Mouse (Mus musculus): ENCODE results near the gene Vdr.
A peak's percentile ranks its signal among the peaks of the same experiment; 100 is the strongest.

Gene Vdr

DNA sequence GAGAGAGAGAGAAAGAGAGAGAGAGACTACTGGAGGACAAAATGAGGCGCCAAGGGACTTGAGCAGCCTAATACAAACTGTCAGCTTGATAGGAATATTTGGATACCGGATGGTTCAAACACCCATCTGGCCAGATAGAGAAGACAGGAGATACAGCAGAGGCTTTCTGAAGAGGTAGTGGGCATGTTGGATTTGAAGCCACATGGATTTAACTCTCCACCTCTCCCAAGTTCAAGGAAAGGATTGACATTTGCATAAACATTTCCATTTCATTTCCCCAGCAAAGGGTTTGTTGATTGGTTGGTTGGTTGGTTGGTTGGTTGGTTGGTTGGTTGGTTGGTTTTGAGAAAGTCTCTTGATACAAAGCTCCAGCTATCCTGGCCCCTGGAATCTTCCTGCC is 62.6 kb downstream of the Vdr start:
- no peak for DNase-seq (ENCODE audit: low spot score in 2 of 2)

DNA sequence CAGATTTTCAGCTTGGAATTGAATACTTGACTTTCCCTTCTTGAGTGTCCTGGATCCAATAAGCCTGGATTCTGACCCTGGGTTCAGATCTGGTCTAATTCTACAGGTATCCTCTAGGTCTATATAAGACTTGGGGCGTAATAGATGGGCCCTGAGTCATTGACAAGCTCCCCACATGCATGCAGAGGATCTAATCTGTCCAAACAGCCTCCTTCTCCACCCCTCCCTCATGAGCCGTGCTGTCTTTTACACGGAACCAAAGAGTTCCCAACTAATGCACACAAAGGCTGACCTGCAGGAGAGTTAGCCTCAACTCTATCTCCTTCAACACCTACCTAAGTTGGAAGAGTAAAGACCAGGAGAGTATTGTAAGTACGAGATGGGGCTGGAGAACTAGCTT is 63.1 kb downstream of the Vdr start:
- DNase-seq (ENCODE audit: low spot score in 2 of 2), result no peak

DNA sequence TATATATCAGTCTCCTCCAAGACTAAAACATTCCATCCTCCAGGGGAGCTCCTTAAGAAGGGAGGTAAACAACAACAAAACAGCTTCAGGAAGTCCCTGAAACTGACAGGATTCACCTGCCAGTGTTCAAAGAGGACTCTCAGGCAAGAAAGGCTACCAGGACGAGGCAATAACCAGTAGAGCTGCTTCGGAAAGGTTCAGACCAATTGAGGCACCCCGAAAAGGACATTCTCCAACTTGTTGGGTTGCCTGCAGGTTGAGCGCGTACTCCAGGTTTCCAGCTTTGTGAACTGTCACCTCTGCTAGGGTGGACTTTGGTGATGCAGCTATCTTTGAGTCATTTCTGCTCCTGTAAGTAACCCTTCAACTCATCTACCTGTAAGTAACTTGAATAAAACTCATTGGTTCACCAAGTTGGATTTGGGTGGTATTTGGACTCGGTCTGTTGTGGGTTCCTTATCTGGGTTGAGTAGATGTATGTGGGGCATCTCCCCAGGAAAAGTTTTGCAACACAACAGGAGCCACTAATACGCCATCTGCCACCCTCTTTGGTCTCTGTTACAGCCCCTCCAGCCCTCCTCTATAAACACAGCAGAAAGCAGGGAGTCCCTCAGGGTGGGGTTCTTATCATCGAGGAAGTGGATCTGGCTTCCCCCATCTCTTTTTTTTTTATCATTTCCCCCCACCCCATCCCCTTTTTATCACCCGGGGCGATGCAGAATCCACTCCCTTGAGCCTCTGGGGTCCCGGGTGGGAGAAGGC is 64.1 kb downstream of the Vdr start:
- no peak for DNase-seq (ENCODE audit: low spot score in 2 of 2)

DNA sequence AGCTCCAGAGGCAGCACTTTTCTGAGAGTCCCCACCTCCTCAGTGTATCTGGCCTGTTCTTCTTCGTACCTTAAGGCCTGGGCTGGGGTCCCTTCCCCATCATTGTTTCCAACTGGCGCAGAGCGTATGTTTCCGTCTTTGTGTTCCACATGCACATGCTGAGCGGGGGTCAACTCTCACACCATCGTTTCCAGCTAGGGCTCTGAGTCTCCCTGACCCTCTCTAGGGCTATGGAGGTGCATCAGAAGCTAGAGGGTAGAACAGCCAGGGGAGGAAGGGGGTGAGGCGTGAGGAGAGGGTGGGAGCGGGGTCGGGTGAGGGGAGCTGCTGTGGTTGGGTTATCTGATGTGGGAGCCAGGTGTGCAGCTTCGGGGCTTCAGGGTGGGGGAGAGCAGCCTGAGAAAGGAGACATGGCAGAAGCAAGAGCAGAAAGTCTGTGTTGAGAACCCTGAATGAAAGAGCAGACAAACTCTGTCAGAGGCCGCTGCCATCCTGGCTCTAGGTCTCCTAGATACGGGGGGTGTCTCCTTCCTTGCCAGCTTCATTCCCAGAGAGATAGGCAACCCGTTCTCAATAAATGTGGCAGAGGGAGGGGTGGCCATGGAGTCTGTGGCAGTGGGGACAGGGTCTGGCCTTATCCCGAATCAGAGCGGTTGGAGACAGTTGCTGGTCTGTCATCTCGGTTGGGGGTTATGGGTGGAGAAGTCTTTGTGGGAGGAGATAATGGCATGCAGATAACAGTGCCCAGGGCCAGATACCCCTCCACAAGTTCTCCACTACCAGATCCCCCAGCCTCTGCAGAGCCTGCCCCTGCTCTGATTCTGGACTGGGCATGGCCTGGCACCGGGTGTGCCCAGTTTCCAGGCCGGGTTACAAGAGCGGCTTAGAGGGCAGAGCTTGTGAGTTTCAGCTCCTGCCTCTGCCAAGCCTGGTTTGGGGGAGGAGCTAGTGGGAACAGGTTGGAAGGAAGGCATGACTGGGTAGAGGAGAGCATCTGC is 66.1 kb downstream of the Vdr start, which contains the start of gene Hdac7:
Hdac7 (minus strand) TSS at position 466 of the 998 bp plus-strand sequence.
- DNase-seq (ENCODE audit: low spot score in 2 of 2), result no peak

DNA sequence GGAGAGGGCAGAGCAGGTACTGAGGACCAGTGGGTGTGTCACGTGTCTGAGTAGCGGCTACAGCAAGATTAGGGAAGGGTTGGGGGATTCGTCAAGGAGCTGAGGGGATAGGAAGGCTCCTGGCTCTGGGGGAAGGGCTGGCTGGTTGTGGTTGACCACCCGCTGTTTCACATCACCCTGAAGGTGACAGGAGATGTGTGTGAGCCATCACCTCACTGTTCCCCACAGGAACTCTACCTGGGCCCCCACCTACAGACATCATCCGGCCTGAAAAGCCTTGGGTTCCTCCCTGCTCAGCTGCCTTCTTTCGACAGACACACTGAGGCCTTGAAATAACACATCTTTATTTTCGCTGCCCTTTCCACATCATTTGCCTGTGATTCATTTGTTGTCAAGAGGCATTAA is 67.2 kb downstream of the Vdr start:
- DNase-seq (ENCODE audit: low spot score in 2 of 2), result no peak

DNA sequence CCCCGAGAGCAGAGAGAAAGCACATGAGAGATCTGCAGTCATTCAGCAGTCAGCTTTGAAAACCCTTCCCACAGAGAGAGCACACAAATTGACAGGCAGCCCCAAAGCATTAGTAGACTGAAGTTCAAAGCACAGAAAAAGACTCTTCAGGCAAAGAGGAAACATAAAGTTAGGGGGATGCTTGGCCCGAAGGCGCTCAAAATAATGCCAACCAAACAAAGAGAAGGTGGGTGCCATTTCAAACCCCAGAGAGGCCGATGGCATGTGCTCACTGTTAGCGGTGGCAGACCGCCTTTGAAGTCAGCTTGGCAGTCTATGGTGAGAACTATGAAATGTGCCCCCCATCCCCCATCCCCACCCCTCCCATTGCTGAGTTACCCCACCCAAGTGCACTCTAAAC is 68.4 kb downstream of the Vdr start:
- no peak for DNase-seq (ENCODE audit: low spot score in 2 of 2)

DNA sequence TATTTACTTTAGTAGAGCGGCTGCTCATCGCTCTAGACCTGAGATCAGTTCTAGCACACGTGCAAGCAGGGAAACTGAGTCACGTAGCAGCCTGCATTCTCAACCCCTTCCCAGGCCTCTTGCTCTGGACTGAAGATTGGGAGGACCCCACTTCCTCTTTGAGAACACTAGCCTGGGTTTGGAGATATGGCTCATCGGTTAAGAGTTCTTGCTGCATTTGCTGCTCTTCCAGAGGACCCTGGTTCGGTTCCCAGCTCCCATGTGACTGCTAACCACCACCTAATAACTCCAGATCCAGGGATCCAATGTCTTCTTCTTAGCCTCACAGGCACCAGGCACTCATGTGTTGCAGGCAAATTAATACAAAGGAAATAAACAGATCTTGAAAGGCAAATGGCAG is 69.0 kb downstream of the Vdr start:
- no peak for DNase-seq (ENCODE audit: low spot score in 2 of 2)

DNA sequence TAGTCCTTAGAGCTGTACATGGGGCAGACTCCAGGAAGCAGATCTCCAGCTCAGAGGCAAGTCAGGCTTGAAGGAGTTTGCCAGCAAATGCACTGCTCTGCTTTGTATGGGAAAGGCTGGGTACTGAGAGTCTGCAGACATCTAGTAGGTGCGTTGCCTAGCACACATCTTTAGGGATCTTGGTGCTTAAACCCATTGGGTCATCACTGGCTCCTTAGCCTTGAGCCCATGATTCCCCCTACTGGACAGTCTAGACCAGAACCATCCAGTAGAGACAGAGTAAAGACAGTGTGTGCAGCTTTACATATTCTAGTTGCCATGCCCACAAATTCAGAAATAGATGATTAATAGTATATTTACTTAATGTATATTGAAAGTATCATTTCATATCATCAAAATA is 69.6 kb downstream of the Vdr start:
- DNase-seq (ENCODE audit: low spot score in 2 of 2), result no peak

DNA sequence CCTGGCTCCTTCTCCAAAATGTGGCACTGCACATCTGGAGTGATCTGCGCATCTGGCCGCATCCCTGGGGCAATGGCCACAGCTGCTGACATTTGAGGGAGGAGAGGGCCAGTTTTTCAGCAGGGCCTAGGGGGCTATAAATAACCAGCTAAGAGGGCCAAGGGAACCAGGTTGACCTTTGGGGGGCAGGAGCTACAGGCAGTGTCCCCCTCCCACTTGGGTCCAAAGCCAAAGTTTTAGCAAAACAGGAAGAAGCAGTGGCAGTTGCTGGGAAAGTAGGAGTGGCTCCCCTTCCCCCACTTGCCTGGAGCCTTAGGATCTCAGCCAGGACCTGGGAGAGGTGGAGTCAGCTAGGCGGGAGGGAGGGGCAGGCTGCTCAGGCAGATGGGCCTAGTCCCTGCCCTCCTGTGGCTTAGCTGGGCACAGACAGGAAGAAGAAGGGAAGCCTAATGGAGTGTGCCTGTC is 70.4 kb downstream of the Vdr start:
- DNase-seq (ENCODE audit: low spot score in 2 of 2), result no peak

DNA sequence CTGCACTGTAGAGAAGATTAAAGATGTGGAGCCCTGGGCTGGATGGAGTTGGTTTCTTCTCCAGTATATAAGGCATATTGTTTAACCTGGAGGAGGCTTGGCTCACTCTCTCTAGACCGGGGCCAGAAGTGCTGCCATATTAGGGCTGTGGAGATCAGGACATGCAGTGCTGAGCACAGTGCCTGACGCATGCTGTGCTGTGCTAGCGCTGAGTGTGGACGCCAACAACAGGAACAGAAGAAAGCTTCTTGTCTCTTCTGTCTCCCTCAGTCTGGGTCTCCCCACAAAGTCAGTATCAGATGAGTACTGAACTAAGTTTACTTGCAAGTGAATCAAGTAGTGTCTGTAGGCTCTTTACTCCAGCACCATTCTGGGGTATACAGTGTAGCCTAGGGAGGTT is 71.0 kb downstream of the Vdr start:
- no peak for DNase-seq (ENCODE audit: low spot score in 2 of 2)

DNA sequence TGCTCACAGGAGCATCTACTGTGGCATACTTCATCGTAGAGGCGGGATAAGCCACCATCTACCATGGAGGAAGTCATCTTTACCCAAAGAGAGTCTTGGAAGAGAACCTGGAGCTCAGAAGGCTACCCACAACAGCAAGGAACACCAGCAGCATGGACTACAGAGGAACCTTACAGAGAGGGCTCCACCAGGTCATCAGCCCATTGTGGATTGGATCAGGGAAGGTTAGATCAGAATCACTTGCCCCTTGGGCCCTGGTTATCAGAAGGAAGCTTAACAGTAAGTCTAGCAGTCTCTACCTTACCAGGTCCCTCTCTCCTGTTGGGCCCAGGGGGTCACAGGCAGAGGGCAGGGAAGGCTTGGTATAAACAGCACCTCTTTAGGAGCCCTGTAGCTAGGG is 71.4 kb downstream of the Vdr start:
- DNase-seq (ENCODE audit: low spot score in 2 of 2), result no peak

DNA sequence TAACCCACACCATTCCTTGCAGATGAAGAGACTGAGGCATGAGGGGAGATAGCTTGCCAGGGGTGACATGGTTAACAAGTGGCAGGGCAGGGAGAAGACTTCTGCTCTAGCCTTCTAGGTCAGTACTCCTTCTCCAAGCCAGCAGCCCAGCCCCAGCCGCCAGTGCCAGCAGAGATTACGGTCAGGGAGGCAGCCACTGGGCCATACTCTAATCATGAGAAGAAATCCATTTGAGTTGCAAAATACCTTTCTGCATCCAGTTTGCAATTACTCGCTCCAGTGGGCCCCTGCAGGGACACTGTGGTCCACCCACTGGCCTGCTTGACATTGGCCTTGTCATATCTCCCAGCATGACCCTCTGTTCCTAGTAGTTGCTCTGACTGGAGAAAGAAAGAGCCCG is 72.0 kb downstream of the Vdr start:
- DNase-seq (ENCODE audit: low spot score in 2 of 2), result no peak

DNA sequence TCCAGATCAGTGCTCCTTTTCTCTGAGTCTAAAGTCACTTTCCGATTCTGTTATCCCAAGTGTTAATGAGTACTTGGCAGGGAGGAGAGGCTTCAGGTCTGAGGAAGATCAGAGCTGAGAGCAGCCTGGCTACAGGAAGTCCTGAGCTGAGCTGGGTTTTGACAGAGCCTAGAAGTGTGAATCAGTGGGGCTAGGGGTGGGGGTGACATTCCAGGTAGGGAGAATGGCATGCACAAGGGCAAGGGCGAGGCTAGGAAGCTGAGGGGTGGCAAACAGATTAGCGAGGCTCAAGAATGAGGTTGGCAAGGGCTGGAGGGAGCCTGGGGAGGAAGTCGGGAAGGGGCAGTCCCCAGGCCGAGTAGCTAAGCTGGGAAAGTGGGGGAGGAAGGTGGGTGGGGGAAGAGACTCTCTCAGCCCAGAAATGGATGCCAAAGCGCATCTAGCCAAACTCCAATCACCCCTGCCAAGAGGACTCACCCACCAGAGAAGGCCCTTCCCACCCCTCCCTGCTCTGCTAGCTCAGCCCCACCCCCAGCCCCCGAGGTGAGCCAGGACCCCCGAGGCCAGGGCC is 72.9 kb downstream of the Vdr start:
- DNase-seq (ENCODE audit: low spot score in 2 of 2), result no peak

DNA sequence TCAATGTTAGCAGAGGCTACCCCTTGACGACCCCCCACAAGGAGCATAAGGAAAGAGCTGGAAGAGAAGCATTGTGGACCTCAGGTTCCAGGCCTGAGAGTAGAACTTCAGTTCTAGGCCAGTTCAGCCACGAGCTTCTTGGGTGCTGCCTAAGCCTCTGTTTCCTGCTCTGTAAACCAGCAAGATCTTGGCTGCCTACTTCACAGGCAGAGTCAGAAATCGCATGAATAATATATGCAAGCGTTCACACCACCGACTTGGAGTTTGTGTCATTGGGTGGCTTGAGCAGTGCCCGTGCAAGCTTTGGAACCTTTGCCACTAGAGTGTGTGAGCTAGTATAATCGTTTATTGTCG is 73.6 kb downstream of the Vdr start:
- DNase-seq (ENCODE audit: low spot score in 2 of 2), result no peak

DNA sequence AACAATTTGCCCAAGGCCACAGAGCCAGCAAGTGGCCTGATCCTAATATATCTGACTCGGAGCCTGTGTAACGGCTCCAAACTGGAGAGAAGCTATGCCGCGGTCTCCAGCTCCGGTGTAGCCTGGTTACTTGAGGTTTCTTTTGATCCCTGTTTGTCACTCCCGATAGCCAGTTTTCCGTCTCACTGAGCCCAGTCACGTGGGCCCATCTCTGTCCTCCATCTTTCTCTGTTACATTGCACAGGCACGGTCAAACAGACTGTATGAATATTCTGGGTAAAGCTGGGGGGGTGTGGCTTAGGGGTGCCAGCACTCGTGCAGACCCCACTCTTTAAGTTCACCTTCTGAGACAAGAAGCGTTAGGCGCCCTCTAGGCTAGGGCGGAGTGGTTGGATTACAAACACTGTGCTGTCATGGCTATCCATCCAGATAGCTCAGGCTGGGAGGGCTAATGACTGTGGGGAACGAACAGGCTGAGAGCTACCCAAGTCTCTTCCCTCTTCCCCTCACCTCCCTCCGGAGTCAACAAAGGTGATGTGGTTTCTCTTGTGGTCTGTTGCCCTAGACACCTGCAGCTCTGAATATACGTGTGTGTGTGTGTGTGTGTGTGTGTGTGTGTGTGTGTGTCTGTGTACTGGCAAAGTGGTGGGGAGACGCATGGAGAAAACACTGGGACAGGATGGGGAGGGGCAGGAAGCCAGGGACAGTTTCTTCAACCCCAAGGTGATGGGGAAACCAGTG is 74.1 kb downstream of the Vdr start:
- no peak for DNase-seq (ENCODE audit: low spot score in 2 of 2)

DNA sequence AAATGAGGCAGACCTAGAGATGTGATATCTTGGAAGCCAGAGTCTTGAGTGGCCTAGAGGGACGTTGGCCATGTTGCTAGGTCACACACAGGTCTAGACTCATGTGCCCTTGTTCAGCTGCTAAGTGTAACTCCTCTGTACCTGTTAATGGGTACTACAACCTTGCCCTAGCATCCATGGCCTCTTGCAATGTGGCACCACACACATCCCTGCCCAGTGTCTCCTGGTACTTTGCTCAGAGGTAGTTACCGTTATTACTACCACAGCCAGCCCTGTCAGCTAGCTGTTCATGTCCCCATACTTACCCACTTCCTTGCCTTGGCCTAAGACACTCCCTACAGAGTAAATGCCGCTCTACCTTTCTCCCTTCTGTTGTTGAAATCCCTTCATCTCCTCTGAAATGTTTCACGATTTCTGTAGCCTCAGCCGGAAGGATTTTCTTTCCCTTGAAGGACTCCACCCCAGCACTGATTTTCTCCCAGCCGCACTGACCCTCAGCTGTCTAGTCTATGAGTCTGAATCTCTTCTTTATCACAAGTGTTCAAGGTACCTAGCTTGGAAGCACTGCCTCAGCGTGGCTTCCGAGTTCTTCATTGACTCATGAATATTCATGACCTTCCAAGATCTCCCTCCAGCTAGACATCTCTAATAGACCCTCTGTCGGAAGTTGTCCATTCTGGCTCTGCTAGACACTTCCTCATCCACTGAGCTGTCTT is 77.5 kb downstream of the Vdr start:
- no peak for DNase-seq (ENCODE audit: low spot score in 2 of 2)

DNA sequence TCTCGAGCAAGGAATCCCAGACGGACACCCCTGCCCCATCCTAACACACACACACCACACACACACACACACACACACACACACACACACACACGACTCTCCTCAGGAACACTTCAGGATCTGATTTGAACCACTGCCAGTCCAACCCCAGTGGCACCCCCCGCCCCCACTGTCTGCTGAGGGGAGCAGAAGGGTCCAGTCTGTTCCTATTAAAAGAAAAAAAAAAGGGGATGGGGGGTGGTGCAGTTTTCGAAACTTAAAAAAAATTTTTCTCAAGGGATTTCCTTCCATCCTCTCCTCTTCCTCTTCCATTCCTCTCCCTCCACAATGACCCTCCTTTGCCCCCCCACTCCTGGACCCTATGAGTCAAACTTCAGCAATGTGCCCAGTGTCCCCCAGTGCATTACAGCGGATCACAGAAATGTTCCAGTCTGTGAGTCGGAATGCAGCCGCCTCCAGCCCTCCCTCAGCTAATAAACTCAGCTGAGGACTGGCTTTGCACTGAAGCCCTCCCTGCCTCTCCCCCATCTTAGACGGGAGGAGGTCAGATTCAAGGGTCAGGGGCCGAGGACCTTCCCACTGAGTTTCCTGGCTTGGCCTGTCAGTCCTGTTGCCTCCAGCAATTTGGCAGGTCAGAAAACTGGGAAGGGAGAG is 78.3 kb downstream of the Vdr start:
- DNase-seq (ENCODE audit: low spot score in 2 of 2), result no peak

DNA sequence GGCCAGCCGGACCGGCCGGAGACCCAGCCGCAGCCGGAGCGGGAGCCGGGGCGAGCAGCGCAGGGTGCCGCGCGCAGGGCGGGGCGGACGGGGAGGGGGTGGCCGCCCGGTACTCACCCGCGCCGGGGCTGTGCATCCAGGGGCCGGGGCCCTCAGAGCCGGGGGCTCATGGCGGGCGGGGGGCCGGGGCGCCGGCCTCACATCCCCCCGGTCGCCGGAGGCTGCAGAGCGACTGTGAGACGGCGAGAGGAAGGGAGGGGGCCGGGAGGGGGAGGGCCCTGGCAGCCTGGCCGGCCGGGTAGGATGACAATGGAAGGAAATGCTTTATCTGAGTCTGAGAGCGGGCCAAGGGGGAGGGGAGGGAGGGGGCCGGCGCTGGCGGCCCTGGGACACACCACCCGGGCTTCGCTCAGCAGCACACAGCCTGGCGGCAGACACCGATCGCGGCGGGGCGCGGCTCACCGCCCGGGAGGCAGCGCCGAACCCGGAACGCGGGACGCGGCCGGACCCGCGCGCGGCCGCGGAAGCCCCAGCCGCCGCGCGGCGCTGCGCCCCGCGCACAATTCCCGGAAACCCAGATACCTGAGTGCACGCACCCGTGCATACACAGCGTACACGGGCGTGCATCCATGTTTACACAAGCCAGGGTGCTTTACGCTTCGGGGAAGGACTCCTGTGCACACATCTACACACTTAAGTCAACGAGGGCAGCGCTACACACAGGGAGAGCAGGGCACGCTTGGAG is 79.0 kb downstream of the Vdr start:
- DNase-seq (ENCODE audit: low spot score in 2 of 2), result peak in 1 of 2 experiments; percentile 35

DNA sequence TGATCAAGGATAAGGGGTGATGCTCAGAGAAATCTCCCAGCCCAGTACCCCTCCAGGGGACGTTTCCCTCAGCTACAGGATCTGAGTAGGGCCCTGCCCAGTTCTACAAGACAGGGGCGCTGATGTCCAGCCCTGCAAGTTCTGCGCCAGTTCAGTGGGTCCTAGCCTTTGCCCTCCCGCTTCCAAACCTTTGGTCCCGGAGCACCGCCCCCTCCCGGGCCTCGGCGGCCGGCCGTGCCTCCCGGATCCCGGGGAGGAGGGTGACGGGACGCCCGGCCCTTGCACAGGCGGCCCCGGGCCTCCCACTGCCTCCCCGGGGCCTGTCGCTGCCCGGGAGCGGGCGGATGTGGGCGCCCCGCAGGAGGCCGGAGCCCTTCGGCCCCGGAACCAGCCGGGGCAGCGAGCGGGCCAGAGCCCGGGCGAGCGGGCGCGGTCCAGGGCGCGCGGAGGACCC is 79.6 kb downstream of the Vdr start:
- DNase-seq (ENCODE audit: low spot score in 2 of 2), result peak in 1 of 2 experiments; percentile 29
